Mouse (Mus musculus) CH12.LX (cell line): ENCODE measurements around the gene Akt2. TPM values are rescaled to one million over a fixed set of nuclear protein-coding genes. Genes with fewer than 3 reads are reported as not detected.

Source experiments
- DNase-seq: peaks from one replicate; pipeline ENCODE4 v3.0.0-alpha.2; 2013; ENCODE audit errors: extremely low read depth
- H3K27ac ChIP-seq: 2 replicates; pipeline ENCODE4 v1.5.1; 2012; ENCODE audit warnings: low read depth, mild to moderate bottlenecking, control low read depth, moderate library complexity; ENCODE audit not compliant: insufficient read depth
- H3K27me3 ChIP-seq: replicated peaks from 2 replicates; pipeline ENCODE3; 2012; ENCODE audit warnings: inconsistent platforms
- H3K36me3 ChIP-seq, 2 experiments: replicated peaks in 1 of 2; 2 replicates each; pipeline versions ENCODE3 to v1.6.1; 2012; ENCODE audit warnings: inconsistent platforms in 1 of 2, low read length in 1 of 2, mild to moderate bottlenecking in 1 of 2, mixed read lengths in 1 of 2, moderate library complexity in 1 of 2; ENCODE audit not compliant: control insufficient read depth in 1 of 2, insufficient read depth in 1 of 2
- H3K4me1 ChIP-seq, 2 experiments: 2 replicates each; pipeline ENCODE4 v1.6.1; 2012; ENCODE audit warnings: inconsistent platforms in 1 of 2, moderate library complexity in 1 of 2; ENCODE audit not compliant: insufficient read depth in 2 of 2, control insufficient read depth in 1 of 2
- H3K4me2 ChIP-seq: 2 replicates; pipeline ENCODE4 v1.6.1; 2012; ENCODE audit warnings: low read depth, mild to moderate bottlenecking, control low read depth; ENCODE audit not compliant: poor library complexity, insufficient read depth, severe bottlenecking
- H3K4me3 ChIP-seq, 3 experiments: fragments of 150-350 bp in 1 of 3; sonication (generic) in 1 of 3; replicated peaks in 1 of 3; 2 replicates each; pipeline versions ENCODE3 to v1.5.1; 2011 to 2012; ENCODE audit warnings: low read depth in 2 of 3, low read length in 2 of 3, mild to moderate bottlenecking in 2 of 3, moderate library complexity in 2 of 3, control low read depth in 1 of 3, improper control_type of control experiment in 1 of 3, inconsistent platforms in 1 of 3, mixed read lengths in 1 of 3; ENCODE audit not compliant: poor library complexity in 1 of 3
- H3K79me2 ChIP-seq: replicated peaks from 2 replicates; pipeline ENCODE4 v1.6.1; 2012; ENCODE audit warnings: mild to moderate bottlenecking, moderate library complexity; ENCODE audit not compliant: control insufficient read depth, poor library complexity, insufficient read depth, severe bottlenecking; ENCODE audit errors: extremely low read depth
- H3K9ac ChIP-seq: 2 replicates; pipeline ENCODE4 v1.6.1; 2012; ENCODE audit warnings: low read depth, mild to moderate bottlenecking, control low read depth, moderate library complexity; ENCODE audit not compliant: insufficient read depth
- H3K9me3 ChIP-seq: replicated peaks from 2 replicates; pipeline ENCODE3; 2012; ENCODE audit warnings: low read length, inconsistent platforms, mixed read lengths
- CHD2 ChIP-seq: IDR thresholded peaks from 2 replicates; pipeline ENCODE4 v1.6.1; 2011; ENCODE audit warnings: low read length, improper control_type of control experiment
- CTCF ChIP-seq, 2 experiments: IDR thresholded peaks in 1 of 2; conservative IDR thresholded peaks in 1 of 2; 2 replicates each; pipeline ENCODE4 v1.5.1; 2011 to 2012; ENCODE audit warnings: low read depth in 2 of 2, low read length in 2 of 2, improper control_type of control experiment in 1 of 2, inconsistent platforms in 1 of 2, mild to moderate bottlenecking in 1 of 2, moderate library complexity in 1 of 2
- E2F4 ChIP-seq: IDR thresholded peaks from 2 replicates; pipeline ENCODE4 v1.6.1; 2011; ENCODE audit warnings: low read depth, low read length, improper control_type of control experiment; ENCODE audit not compliant: insufficient replicate concordance
- ELF1 ChIP-seq: IDR thresholded peaks from 2 replicates; pipeline ENCODE4 v1.6.1; 2014; ENCODE audit warnings: low read depth, mild to moderate bottlenecking, inconsistent platforms, low read length, improper control_type of control experiment
- ETS1 ChIP-seq: conservative IDR thresholded peaks from 2 replicates; pipeline ENCODE4 v1.6.1; 2012; ENCODE audit warnings: low read depth, mild to moderate bottlenecking, inconsistent platforms, low read length, improper control_type of control experiment, moderate library complexity
- HCFC1 ChIP-seq: IDR thresholded peaks from 2 replicates; pipeline ENCODE4 v1.6.1; 2012; ENCODE audit warnings: low read depth, mild to moderate bottlenecking, inconsistent platforms, low read length, improper control_type of control experiment
- IRF4 ChIP-seq: IDR thresholded peaks from 2 replicates; pipeline ENCODE4 v1.6.1; 2014; ENCODE audit warnings: low read depth, mild to moderate bottlenecking, inconsistent platforms, low read length, improper control_type of control experiment
- JUN ChIP-seq: IDR thresholded peaks from 2 replicates; pipeline ENCODE4 v1.6.1; 2011; ENCODE audit warnings: low read depth, mild to moderate bottlenecking, low read length, improper control_type of control experiment, moderate library complexity; ENCODE audit not compliant: insufficient read depth
- MAX ChIP-seq: IDR thresholded peaks from 2 replicates; pipeline ENCODE4 v1.6.1; 2011; ENCODE audit warnings: low read length, improper control_type of control experiment
- MAZ ChIP-seq: IDR thresholded peaks from 2 replicates; pipeline ENCODE4 v1.6.1; 2012; ENCODE audit warnings: low read depth, mild to moderate bottlenecking, inconsistent platforms, low read length, improper control_type of control experiment, moderate library complexity
- MYC ChIP-seq: IDR thresholded peaks from 2 replicates; pipeline ENCODE4 v1.6.1; 2011; ENCODE audit warnings: low read depth, mild to moderate bottlenecking, improper control_type of control experiment, low read length
- NELFE ChIP-seq: IDR thresholded peaks from 2 replicates; pipeline ENCODE4 v1.6.1; 2011; ENCODE audit warnings: low read depth, low read length, improper control_type of control experiment
- NRF1 ChIP-seq: IDR thresholded peaks from 2 replicates; pipeline ENCODE4 v1.6.1; 2014; ENCODE audit warnings: low read depth, mild to moderate bottlenecking, inconsistent platforms, low read length, improper control_type of control experiment, moderate library complexity
- PAX5 ChIP-seq: IDR thresholded peaks from 2 replicates; pipeline ENCODE4 v1.6.1; 2012; ENCODE audit warnings: low read length, inconsistent platforms, mixed read lengths
- POLR2A ChIP-seq: IDR thresholded peaks from 2 replicates; pipeline ENCODE4 v1.6.1; 2011; ENCODE audit warnings: low read depth, mild to moderate bottlenecking, improper control_type of control experiment, low read length
- RAD21 ChIP-seq: IDR thresholded peaks from 2 replicates; pipeline ENCODE4 v1.6.1; 2011; ENCODE audit warnings: low read depth, mild to moderate bottlenecking, low read length, improper control_type of control experiment, moderate library complexity
- SIN3A ChIP-seq: IDR thresholded peaks from 2 replicates; pipeline ENCODE4 v1.6.1; 2012; ENCODE audit warnings: low read length, improper control_type of control experiment, inconsistent platforms
- TCF12 ChIP-seq: IDR thresholded peaks from 2 replicates; pipeline ENCODE4 v1.6.1; 2014; ENCODE audit warnings: low read depth, mild to moderate bottlenecking, inconsistent platforms, low read length, improper control_type of control experiment
- USF1 ChIP-seq: IDR thresholded peaks from 2 replicates; pipeline ENCODE4 v1.6.1; 2014; ENCODE audit warnings: low read depth, mild to moderate bottlenecking, inconsistent platforms, low read length, improper control_type of control experiment
- USF2 ChIP-seq: conservative IDR thresholded peaks from 2 replicates; pipeline ENCODE4 v1.6.1; 2011; ENCODE audit warnings: low read depth, low read length, improper control_type of control experiment
- ZMIZ1 ChIP-seq: IDR thresholded peaks from 2 replicates; pipeline ENCODE4 v1.6.1; 2012; ENCODE audit warnings: low read depth, mild to moderate bottlenecking, inconsistent platforms, low read length, improper control_type of control experiment
- dilution Hi-C: fragments of 300-500 bp; cut with MboI; formaldehyde crosslinking; loops from 2 replicates; pipeline ENCODE4 v1.14.3; 2020; ENCODE audit warnings: low sequenced_read_pairs; ENCODE audit not compliant: extremely low pct_unique_long_range_greater_than_20kb, extremely low pct_ligation_motif_present
- in situ Hi-C: fragments of 300-500 bp; cut with MboI; formaldehyde crosslinking; loops from 3 replicates; pipeline ENCODE4 v1.14.3; 2019; ENCODE audit warnings: low sequenced_read_pairs, low pct_ligation_motif_present, low pct_unique_long_range_greater_than_20kb, mixed read lengths
- polyA plus RNA-seq: library from polyadenylated mRNA; unstranded; fragments of >175 nt; gene quantifications from 2 replicates; pipeline ENCODE4 v1.2.1, GENCODE M21; 2012; ENCODE audit warnings: low read depth; ENCODE audit not compliant: insufficient read length
- total RNA-seq, 2 experiments: library from RNA; depleted of rRNA; stranded (reverse); fragments of 300-350 nt in 1 of 2; fragments of >200 nt in 1 of 2; gene quantifications; 2 replicates each; pipeline ENCODE4 v1.2.3; 2012 to 2014

Gene Akt2
- total and polyA plus RNA-seq, 3 experiments: 39.5 to 77.3 (median 40.3) TPM

DNA sequence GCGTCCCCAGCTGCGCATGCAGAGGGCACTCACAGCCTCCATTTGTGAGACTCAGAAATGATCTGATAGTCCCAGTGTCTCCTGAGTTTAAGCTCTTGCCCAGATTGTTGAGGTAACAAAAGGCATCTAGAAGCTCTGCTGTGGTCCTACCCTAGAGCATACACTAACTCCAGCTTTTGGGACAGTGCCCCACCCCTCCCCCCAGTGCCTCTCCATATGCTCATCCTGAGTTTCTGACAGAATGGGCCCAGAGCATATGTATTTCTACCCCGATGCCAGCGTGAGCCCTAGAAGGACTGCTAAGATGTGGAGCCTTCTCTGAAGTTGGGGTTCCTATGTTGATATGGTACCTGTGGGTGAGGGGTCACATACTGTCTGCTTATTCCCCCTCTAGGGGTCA, 40.1 kb downstream of the Akt2 start:
- Histone ChIP-seq H3K79me2 (no peaks in the 10 kb centered on the region), H3K9me3 (no peaks in the 10 kb centered on the region)

DNA sequence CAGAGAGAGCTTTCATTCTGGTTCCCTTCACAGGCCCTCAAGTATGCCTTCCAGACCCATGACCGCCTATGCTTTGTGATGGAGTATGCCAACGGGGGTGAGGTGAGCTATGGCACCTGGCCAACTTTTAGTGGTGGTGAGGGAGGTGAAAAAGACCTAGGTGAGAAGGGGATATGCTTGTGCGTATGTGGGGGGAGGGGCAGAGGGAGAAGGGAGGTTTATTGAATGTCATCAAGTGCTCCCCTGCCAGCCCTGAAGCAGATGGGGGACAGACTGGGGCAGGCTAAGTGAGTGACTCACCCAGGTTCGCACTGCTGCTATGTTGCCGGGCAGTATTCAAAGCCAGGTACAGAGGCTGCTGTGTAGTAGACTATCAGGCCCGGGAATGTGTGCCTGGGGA, 41.8 kb downstream of the Akt2 start:
- Histone ChIP-seq H3K79me2 (no peaks in the 10 kb centered on the region), H3K9me3 (no peaks in the 10 kb centered on the region), H3K27me3 (no peaks in the 10 kb centered on the region), H3K4me2 (no peak overlapping the region), H3K27ac (no peak overlapping the region), H3K4me3 (no peak overlapping the region), H3K4me1 (no peaks in the 10 kb centered on the region), H3K36me3 (peaks cover 71 to 87% of the 10 kb centered on the region in 2 experiments), H3K9ac (no peak overlapping the region)
- in situ Hi-C loops (no loop called here), dilution Hi-C loops (no loop called here)
- TF ChIP-seq SIN3A: no peak
- TF ChIP-seq TCF12: no peak
- TF ChIP-seq HCFC1: no peak
- no peak for TF ChIP-seq MYC
- no peak for TF ChIP-seq POLR2A
- DNase-seq: no peak

More for the DNA sequence above, 40.1 kb downstream of the Akt2 start:
- Histone ChIP-seq H3K4me1 (no peaks in the 10 kb centered on the region), H3K9ac (no peak overlapping the region), H3K36me3 (peaks cover 74 to 89% of the 10 kb centered on the region in 2 experiments), H3K27me3 (no peaks in the 10 kb centered on the region), H3K4me2 (no peak overlapping the region)
- in situ Hi-C loops: no loop called here
- dilution Hi-C loops: no loop called here
- TF ChIP-seq USF1: no peak
- TF ChIP-seq RAD21: no peak
- no peak for TF ChIP-seq CHD2
- no peak for TF ChIP-seq CTCF (conservative IDR thresholded peaks at IDR 0.05 in 1 of 2, IDR thresholded peaks at IDR 0.05 in 1 of 2; ENCODE audit: low read depth in 2 of 2, low read length in 2 of 2)
- no peak for TF ChIP-seq NELFE
- TF ChIP-seq JUN: no peak
- TF ChIP-seq MAX: no peak
- no peak for TF ChIP-seq USF2
- no peak for TF ChIP-seq ZMIZ1
- no peak for TF ChIP-seq IRF4
- no peak for TF ChIP-seq ELF1
- no peak for TF ChIP-seq POLR2A
- TF ChIP-seq TCF12: no peak
- TF ChIP-seq PAX5: no peak
- no peak for TF ChIP-seq E2F4
- no peak for TF ChIP-seq MAZ
- no peak for TF ChIP-seq SIN3A
- no peak for TF ChIP-seq ETS1
- TF ChIP-seq NRF1: no peak
- TF ChIP-seq, all 38 proteins: peak for 0
- H3K27ac ChIP-seq: no peak overlapping the region
- no peak for DNase-seq
- no peak overlapping the region for H3K4me3 ChIP-seq
